Mouse (Mus musculus): ENCODE measurements at regions not wholly inside any gene's neighbourhood (a gene's known extent, or its start where the extent isn't known, plus 50 kb on each side); places are given as distances from the start of the nearest gene placed in this dataset.
A peak's percentile ranks its signal among the peaks of the same experiment; 100 is the strongest.

GRCm38 (mm10) chr15:103086672-103087069 is 67.9 kb downstream of the Hoxc4 start:
- WGBS: 14% methylated on average over 15 of the region's 15 CpGs
- Histone ChIP-seq H3K27ac (ENCODE audit: low read depth, low read length) (no peak overlapping the region), H3K4me1 (ENCODE audit: control insufficient read depth, insufficient read depth, low read length) (peaks cover 7% of the 10 kb centered on the region), H3K9ac (ENCODE audit: low read length) (no peak overlapping the region), H3K9me3 (ENCODE audit: control insufficient read depth, low read length) (no peaks in the 10 kb centered on the region), H3K36me3 (ENCODE audit: control insufficient read depth, insufficient read depth, low read length) (no peaks in the 10 kb centered on the region), H3K4me2 (no peak overlapping the region), H3K4me3 (ENCODE audit: low read depth, low read length) (no peak overlapping the region), H3K27me3 (ENCODE audit: control insufficient read depth, insufficient read depth, low read length) (peaks cover 77% of the 10 kb centered on the region)
- ATAC-seq (ENCODE audit: low FRiP score): no peak
- DNase-seq (ENCODE audit: low spot score, missing footprints): peak; percentile 92
